Mouse (Mus musculus) right cerebral cortex, postnatal 14 days (tissue): Measurements from ENCODE around the gene Cog3.
"Not testable (repeated sequence)": the region's sequence is repeated elsewhere in the genome, so short reads cannot be mapped to it uniquely, and the experiment has no call there.

Experiments
- DNase-seq: peaks from one replicate; pipeline ENCODE4 v3.0.0; 2022

Gene Cog3

GRCm38 (mm10) chr14:75753991-75754817, at the start of gene Cog3:
Cog3 (minus strand) TSS chr14:75754517.
- DNase-seq, result peak; percentile 96

- no peak for DNase-seq
Observed at GRCm38 (mm10) chr14:75797769-75798386, 43.6 kb upstream of the Cog3 start.

GRCm38 (mm10) chr14:75795918-75796317, 41.6 kb upstream of the Cog3 start:
- no peak for DNase-seq

- no peak for DNase-seq
Observed at GRCm38 (mm10) chr14:75794726-75795125, 40.4 kb upstream of the Cog3 start.

- DNase-seq, result no peak
Observed at GRCm38 (mm10) chr14:75794324-75794723, 40.0 kb upstream of the Cog3 start.

- DNase-seq, result no peak
Observed at GRCm38 (mm10) chr14:75793110-75793509, 38.8 kb upstream of the Cog3 start.

DNA sequence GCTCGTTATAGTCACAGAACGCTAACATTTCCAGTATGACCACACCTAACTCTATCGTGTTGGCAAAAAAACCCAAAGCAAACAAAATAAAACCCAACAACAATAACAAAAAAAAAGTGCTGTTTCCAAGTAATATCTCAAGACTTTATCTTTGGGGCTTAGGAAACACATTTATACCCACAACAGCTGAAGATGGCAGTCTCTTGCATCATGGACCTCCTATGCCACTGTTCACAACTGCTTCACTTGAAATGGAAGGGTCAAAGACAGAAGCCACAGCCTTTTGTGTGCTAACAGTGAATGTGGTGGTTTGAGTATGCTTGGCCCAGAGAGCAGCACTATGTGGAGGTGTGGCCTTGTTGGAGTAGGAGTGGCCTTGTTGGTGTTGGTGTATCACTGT, 37.1 kb upstream of the Cog3 start:
- DNase-seq, result no peak

GRCm38 (mm10) chr14:75790411-75790996, 36.2 kb upstream of the Cog3 start:
- DNase-seq, result no peak

GRCm38 (mm10) chr14:75789291-75789690, 35.0 kb upstream of the Cog3 start:
- DNase-seq, result no peak

GRCm38 (mm10) chr14:75787794-75788175, 33.5 kb upstream of the Cog3 start:
- DNase-seq, result no peak

GRCm38 (mm10) chr14:75786868-75787793, 32.8 kb upstream of the Cog3 start, which contains the start of gene Slc25a30:
Slc25a30 (minus strand) TSS chr14:75787037.
- peak; percentile 93 for DNase-seq

DNA sequence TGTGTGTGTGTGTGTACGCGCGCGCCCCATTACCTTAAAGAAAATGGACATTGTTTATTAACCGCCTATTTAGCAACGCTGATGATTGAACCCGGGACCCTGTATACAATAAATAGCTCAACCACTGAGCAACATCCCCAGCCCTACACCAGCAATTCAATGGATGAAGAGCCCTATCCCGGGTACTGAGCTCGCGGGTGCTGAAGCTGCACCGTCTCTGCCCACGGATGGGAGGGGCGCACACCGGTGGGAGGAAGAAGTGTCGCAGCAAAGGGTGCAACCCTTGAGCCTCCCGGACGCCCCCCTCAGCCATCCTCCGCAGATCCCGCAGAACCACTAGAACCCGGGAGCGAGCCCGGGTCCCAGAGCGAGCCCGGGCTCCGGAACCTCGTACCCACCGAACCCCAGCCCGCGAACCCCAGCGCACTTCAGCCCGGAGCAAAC, 32.1 kb upstream of the Cog3 start:
- no peak for DNase-seq

DNA sequence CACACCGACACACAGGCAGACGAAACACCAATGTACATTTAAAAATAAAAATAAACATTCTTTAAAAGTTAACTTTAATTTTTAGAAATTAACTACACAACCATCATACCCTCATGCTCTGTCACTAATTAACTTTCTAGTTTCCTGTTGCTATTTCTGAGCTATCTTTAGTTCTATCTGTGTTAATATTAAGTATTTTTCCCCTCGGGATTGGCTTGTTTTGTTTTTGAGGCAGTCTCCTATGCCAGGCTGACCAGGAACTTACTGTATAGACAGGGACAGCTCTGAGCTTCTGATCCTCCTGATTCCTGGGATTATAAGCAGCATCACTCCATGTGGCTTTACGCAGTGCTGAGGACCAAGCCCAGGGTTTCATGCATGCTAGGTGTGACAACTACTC, 25.6 kb upstream of the Cog3 start:
- no peak for DNase-seq

GRCm38 (mm10) chr14:75776637-75777036, 22.3 kb upstream of the Cog3 start:
- no peak for DNase-seq

DNA sequence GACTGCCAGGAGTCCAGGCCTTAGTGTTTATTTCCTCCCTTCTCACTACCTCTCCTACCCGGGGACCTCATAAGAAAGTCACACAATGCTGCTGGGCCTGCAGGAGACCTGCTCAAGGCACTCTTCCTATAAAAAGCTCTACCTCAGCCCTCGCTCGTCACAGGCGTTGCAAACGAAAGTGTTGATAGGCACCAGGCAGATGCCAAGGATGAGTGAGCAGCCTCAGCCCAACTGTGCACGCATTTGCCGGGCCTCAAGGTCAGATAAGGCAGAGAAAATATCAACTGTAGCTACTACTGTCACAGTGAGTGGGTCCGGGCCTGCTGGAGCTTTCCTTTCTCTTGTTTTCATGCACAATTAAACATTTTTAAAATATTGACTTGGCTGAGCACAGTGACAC, 19.1 kb upstream of the Cog3 start:
- DNase-seq, result no peak

DNA sequence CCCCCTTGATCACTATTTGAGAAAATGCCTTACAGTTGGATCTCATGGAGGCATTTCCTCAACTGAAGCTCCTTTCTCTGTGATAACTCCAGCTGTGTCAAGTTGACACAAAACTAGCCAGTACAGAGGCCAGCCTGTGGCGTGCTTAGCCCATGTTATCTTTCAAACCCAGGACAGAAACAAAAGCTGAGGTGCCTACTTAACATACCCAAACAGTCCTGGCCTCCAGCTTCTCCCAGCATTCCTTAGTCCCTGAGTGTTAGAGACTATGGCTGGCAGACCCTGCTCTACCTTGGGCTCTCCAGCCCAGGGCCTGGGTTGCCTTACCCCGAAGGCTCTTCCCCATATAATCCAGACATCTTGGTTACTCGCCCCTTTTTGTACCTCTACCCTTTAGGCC, 18.1 kb upstream of the Cog3 start:
- DNase-seq, result not testable (repeated sequence)

DNA sequence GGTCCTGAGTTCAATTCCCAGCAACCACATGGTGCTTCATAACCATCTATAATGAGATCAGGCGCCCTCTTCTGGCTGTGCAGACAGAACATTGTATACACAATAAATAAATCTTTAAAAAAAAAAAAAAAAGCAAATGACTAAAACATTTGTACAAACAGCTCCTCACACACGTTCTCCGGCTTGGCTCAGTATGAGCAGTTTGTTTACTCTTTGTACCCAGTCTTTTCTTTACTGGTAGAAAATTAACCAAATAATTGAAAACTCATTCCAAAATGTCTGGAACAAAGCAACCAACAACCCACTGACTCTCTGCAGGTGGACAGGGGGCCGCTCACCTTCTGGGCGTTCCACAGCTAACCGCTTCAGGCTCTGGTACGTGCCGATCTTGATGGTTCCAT, 16.8 kb upstream of the Cog3 start:
- DNase-seq, result no peak

- no peak for DNase-seq
Observed at GRCm38 (mm10) chr14:75769334-75769733, 15.0 kb upstream of the Cog3 start.

DNA sequence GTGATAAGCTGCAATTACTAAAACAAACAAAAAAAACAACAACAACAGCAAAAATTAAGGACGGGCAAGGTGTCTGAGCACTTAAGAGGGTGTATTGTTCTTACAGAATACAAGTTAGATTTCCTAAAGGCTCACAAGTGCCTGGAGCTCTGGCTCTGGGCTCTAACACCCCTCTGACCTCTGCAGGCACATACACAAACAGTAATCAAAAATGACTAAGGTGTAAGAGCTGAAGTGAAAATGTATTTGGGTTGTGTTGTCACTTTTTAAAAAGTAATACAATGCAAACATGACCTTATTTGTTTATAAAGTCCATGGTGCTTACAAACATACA, 13.9 kb upstream of the Cog3 start:
- no peak for DNase-seq

GRCm38 (mm10) chr14:75767492-75768274, 13.4 kb upstream of the Cog3 start:
- DNase-seq, result peak; percentile 74

GRCm38 (mm10) chr14:75761028-75761805, 6.9 kb upstream of the Cog3 start:
- no peak for DNase-seq
